Mouse (Mus musculus) adrenal gland, postnatal 4 days (tissue): ENCODE data around the gene Nprl3. TPM values are rescaled to one million over a fixed set of nuclear protein-coding genes. Genes with fewer than 3 reads are reported as not detected.
"Not testable (repeated sequence)": the region's sequence is repeated elsewhere in the genome, so short reads cannot be mapped to it uniquely, and the experiment has no call there.

ENCODE experiments used
- DNase-seq, 2 experiments: peaks; one replicate each; pipeline ENCODE4 v3.0.0; 2021 to 2022; ENCODE audit warnings: low spot score in 2 of 2, mixed read lengths in 2 of 2
- total RNA-seq, 2 experiments: library from RNA; stranded (reverse); gene quantifications; 2 replicates each; pipeline ENCODE4 v1.2.3; 2021

Gene Nprl3
- total RNA-seq, 2 experiments from 2014 or later: 73.7 to 77.3 TPM

GRCm38 (mm10) chr11:32226124-32226871 is 41.2 kb downstream of the Nprl3 start, which contains the start of gene Mpg:
Mpg (plus strand) TSS chr11:32226505.
- DNase-seq: peak; percentile 70 to 82

GRCm38 (mm10) chr11:32225222-32226104 is 42.0 kb downstream of the Nprl3 start:
- no peak for DNase-seq

GRCm38 (mm10) chr11:32224468-32225139 is 42.9 kb downstream of the Nprl3 start:
- peak in 1 of 2 experiments; percentile 60 for DNase-seq

- DNase-seq: no peak
These were observed 44.1 kb downstream of the Nprl3 start for GRCm38 (mm10) chr11:32223297-32223967.

- no peak for DNase-seq
These were observed 44.8 kb downstream of the Nprl3 start for GRCm38 (mm10) chr11:32222570-32223194.

- peak in 1 of 2 experiments; percentile 34 for DNase-seq
These were observed 45.5 kb downstream of the Nprl3 start, which contains the start of gene Rhbdf1 for GRCm38 (mm10) chr11:32221951-32222409. Rhbdf1 (minus strand) TSS chr11:32222300.

- DNase-seq: peak in 1 of 2 experiments; percentile 41
These were observed 46.1 kb downstream of the Nprl3 start for GRCm38 (mm10) chr11:32221225-32221950.

- DNase-seq: no peak
These were observed 46.8 kb downstream of the Nprl3 start for GRCm38 (mm10) chr11:32220607-32221224.

GRCm38 (mm10) chr11:32219287-32219686 is 48.2 kb downstream of the Nprl3 start:
- DNase-seq: no peak

GRCm38 (mm10) chr11:32218501-32219050 is 48.9 kb downstream of the Nprl3 start:
- no peak for DNase-seq

- DNase-seq: peak in 1 of 2 experiments; percentile 51
These were observed 50.7 kb downstream of the Nprl3 start for GRCm38 (mm10) chr11:32216851-32217250.

- no peak for DNase-seq
These were observed 51.9 kb downstream of the Nprl3 start for GRCm38 (mm10) chr11:32215372-32216162.

GRCm38 (mm10) chr11:32210623-32211022 is 56.9 kb downstream of the Nprl3 start:
- DNase-seq: no peak

GRCm38 (mm10) chr11:32205058-32205873 is 62.2 kb downstream of the Nprl3 start, which contains the start of gene Snrnp25:
Snrnp25 (plus strand) TSS chr11:32205415.
- DNase-seq: peak; percentile 73 to 95

GRCm38 (mm10) chr11:32201922-32202685 is 65.4 kb downstream of the Nprl3 start:
- DNase-seq: no peak

- not testable (repeated sequence) for DNase-seq
These were observed 66.5 kb downstream of the Nprl3 start for GRCm38 (mm10) chr11:32200992-32201391.
